Mouse (Mus musculus): ENCODE results near the gene Slc12a3.

- TF ChIP-seq CHD2 (IDR thresholded peaks at IDR 0.05; ENCODE audit: low read length) (no peak), CTCF (IDR thresholded peaks at IDR 0.05 in 2 of 3, conservative IDR thresholded peaks at IDR 0.05 in 1 of 3; ENCODE audit: control insufficient read depth in 1 of 3, insufficient read depth in 1 of 3, low read depth in 2 of 3, low read length in 3 of 3, poor library complexity in 1 of 3, severe bottlenecking in 1 of 3) (no peak), GABPA (IDR thresholded peaks at IDR 0.05; ENCODE audit: low read depth, low read length) (no peak), USF1 (IDR thresholded peaks at IDR 0.05; ENCODE audit: low read depth, low read length) (no peak), GATA1 (IDR thresholded peaks at IDR 0.05; ENCODE audit: low read depth, low read length) (no peak), POLR2AphosphoS5 (IDR thresholded peaks at IDR 0.05; ENCODE audit: borderline replicate concordance, low read depth, low read length) (no peak), JUND (IDR thresholded peaks at IDR 0.05; ENCODE audit: low read depth, low read length) (no peak), POLR2A (IDR thresholded peaks at IDR 0.05; ENCODE audit: control insufficient read depth in 1 of 2, insufficient read depth in 1 of 2, low read depth in 1 of 2, low read length in 2 of 2, poor library complexity in 1 of 2) (no peak)
These were observed 29.5 kb downstream of the Slc12a3 start for GRCm38 (mm10) chr8:94358541-94358940.
